17 mouse cellular contexts compared by ENCODE assay signal in genomic region chr14:39079461-39079860, GRCm38 (mm10).
"Had no signal": no experiment of that assay in that cellular context is flagged by ENCODE, and none has a peak within 500 bp of the region (broad histone marks: within the 10 kb centered on the region; RNA-seq: fewer than 3 reads in every experiment).

No protein-coding gene starts in this region.

- ATAC-seq: intestine, postnatal 0 days; liver, postnatal 0 days; lung, postnatal 0 days had no signal

- H3K4me2 ChIP-seq: liver, embryonic 11.5 days; lung, embryonic 14.5 days; midbrain, embryonic 11.5 days had no signal

- H3K4me1 ChIP-seq: megakaryocyte, embryonic 14.5 days had no signal

- H3K27ac ChIP-seq: kidney, postnatal 0 days; layer of hippocampus, adult 2 months; left cerebral cortex, adult 2 months; liver, embryonic 14.5 days had no signal

- H3K9ac ChIP-seq: liver, embryonic 14.5 days; liver, postnatal 0 days; lung, embryonic 14.5 days had no signal

- H3K9me3 ChIP-seq: megakaryocyte, embryonic 14.5 days had no signal

- H3K4me3 ChIP-seq: layer of hippocampus, adult 2 months; left cerebral cortex, adult 2 months; megakaryocyte, embryonic 14.5 days had no signal

- H3K27me3 ChIP-seq: megakaryocyte, embryonic 14.5 days had no signal

- DNase-seq: kidney, adult 2 months; kidney, postnatal 25 days; liver, postnatal 0 days; lung, embryonic 14.5 days; midbrain, embryonic 14.5 days; thymus, adult 2 months; thymus, postnatal 14 days; thymus, postnatal 4 days had no signal
